Mouse (Mus musculus) embryo, embryonic 11.5 days (tissue): ENCODE measurements around the gene Rad23b.
"Not testable (repeated sequence)": the region's sequence is repeated elsewhere in the genome, so short reads cannot be mapped to it uniquely, and the experiment has no call there.

Source experiments
- DNase-seq: peaks from one replicate; pipeline ENCODE4 v3.0.0-alpha.2; 2012; ENCODE audit warnings: low read depth, low spot score

Rad23b gene

GRCm38 (mm10) chr4:55355845-55356244 lies 6.0 kb downstream of the Rad23b start:
- no peak for DNase-seq

GRCm38 (mm10) chr4:55356726-55357125 lies 6.9 kb downstream of the Rad23b start:
- no peak for DNase-seq

- no peak for DNase-seq
Observed at GRCm38 (mm10) chr4:55363866-55364265, 14.0 kb downstream of the Rad23b start.

- DNase-seq, result no peak
Observed at GRCm38 (mm10) chr4:55364374-55364773, 14.5 kb downstream of the Rad23b start.

- DNase-seq, result no peak
Observed at GRCm38 (mm10) chr4:55366014-55366413, 16.2 kb downstream of the Rad23b start.

- DNase-seq, result no peak
Observed at GRCm38 (mm10) chr4:55370127-55370526, 20.3 kb downstream of the Rad23b start.

- DNase-seq, result no peak
Observed at GRCm38 (mm10) chr4:55371355-55371754, 21.5 kb downstream of the Rad23b start.

- no peak for DNase-seq
Observed at GRCm38 (mm10) chr4:55382350-55382749, 32.5 kb downstream of the Rad23b start.

- no peak for DNase-seq
Observed at GRCm38 (mm10) chr4:55386768-55387167, 36.9 kb downstream of the Rad23b start.

GRCm38 (mm10) chr4:55391480-55391879 lies 41.6 kb downstream of the Rad23b start:
- DNase-seq, result no peak

- no peak for DNase-seq
Observed at GRCm38 (mm10) chr4:55392445-55392844, 42.6 kb downstream of the Rad23b start.

- no peak for DNase-seq
Observed at GRCm38 (mm10) chr4:55397911-55398762, 48.3 kb downstream of the Rad23b start.

GRCm38 (mm10) chr4:55398901-55399300 lies 49.1 kb downstream of the Rad23b start:
- DNase-seq, result no peak

GRCm38 (mm10) chr4:55405329-55405728 lies 55.5 kb downstream of the Rad23b start:
- DNase-seq, result no peak

GRCm38 (mm10) chr4:55406558-55406957 lies 56.7 kb downstream of the Rad23b start:
- no peak for DNase-seq

- DNase-seq, result no peak
Observed at GRCm38 (mm10) chr4:55408081-55408480, 58.2 kb downstream of the Rad23b start.

GRCm38 (mm10) chr4:55409025-55409424 lies 59.2 kb downstream of the Rad23b start:
- DNase-seq, result no peak

GRCm38 (mm10) chr4:55409578-55410224 lies 59.9 kb downstream of the Rad23b start:
- DNase-seq, result not testable (repeated sequence)

GRCm38 (mm10) chr4:55415864-55416263 lies 66.0 kb downstream of the Rad23b start:
- no peak for DNase-seq

- DNase-seq, result no peak
Observed at GRCm38 (mm10) chr4:55426250-55426649, 76.4 kb downstream of the Rad23b start.
